Mouse (Mus musculus) gastrocnemius, postnatal 10 days (tissue): ENCODE measurements around the gene Csnk1e. TPM values are rescaled to one million over a fixed set of nuclear protein-coding genes. Genes with fewer than 3 reads are reported as not detected.

Source experiments
- DNase-seq: peaks from one replicate; pipeline ENCODE4 v3.0.0; 2021; ENCODE audit warnings: mixed read lengths
- total RNA-seq, 2 experiments: library from RNA; stranded (reverse); gene quantifications; 2 replicates each; pipeline ENCODE4 v1.2.3; 2021

Gene Csnk1e
- total RNA-seq, 2 experiments from 2014 or later, result 55.5 to 60.8 TPM

DNA sequence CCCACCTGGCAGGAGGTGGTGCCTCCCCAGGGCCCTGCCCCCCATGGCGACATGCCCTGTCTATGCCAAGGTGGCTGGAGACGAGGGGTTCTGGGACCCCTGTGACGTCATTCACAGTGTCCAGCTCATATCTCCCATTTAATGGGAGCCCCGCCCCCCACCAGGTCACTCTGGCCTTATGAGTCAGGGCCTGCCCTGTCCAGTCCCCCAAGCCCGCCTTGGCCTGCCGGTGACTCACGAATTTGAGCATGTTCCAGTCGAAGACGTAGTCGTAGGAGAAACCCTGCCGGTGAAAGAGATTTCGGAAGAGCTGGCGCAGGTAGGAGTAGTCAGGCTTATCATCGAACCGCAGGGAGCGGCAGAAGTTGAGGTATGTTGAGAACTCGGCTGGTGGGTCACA, 30.8 kb downstream of the Csnk1e start:
- DNase-seq, result no peak

DNA sequence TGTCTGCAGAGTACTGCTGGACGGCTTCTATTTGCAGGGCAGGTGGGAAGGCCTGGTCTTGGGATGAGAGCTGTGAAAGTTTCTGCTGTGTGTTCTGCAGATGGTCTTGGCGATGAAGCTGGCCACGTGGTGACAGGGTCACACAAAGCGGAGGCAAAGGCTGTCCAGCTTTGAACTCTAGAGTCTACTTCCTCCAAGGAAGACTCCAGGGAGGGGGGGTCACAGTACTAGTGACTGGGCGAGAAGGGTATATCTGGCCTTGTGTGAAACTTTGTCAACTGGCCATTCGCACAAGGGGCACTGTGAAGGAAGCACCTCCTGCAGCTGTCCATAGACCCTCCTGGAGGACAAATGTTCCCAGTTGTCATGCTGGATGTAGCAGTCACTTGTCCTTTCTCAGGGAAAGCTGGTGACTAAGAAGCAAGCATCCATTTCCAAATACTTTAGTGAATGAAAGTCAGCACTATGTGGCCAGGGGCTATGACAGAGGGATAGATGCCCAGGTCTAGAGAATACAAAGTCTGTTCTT, 32.6 kb downstream of the Csnk1e start:
- no peak for DNase-seq

- no peak for DNase-seq
These were observed 36.7 kb downstream of the Csnk1e start for GRCm38 (mm10) chr15:79418677-79419076.

DNA sequence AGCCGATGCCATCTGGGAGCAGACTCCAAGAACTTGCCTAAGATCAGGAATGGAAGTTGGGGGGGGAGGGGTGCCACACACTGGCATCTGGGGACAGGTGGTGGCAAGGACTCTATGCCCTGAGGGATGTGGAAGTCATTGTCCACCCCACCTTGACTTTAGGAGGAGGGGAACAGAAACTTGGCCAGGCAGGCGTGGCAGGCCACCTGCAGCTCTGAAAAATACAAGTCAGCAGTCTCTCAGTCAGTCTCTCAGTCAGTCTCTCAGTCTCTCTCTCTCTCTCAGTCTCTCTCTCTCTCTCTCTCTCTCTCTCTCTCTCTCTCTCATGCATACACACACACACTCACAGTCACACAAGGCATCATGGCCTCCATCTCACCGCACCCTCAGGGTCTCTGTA, 37.1 kb downstream of the Csnk1e start:
- DNase-seq, result no peak

- DNase-seq, result no peak
These were observed 38.0 kb downstream of the Csnk1e start for GRCm38 (mm10) chr15:79417379-79417778.

- no peak for DNase-seq
These were observed 38.8 kb downstream of the Csnk1e start for GRCm38 (mm10) chr15:79416460-79417085.

DNA sequence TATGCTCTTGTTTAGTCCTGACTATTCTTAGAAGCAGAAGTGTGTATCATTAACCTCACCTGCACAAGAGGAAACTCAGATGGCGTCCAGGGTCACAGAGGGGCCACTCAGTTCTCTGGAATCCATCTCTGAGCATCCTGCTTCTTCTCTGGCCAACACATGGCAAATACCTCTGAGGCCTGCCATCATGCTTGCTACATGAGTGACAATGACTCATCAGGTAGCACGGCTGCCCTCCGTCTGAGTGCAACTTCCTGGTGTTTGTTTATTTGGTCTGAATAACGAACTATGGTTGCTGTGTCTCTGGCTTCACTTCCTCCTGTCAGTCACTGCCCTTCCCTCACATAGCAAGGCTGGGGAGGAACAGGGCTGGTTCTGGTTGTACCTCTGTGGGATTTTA, 40.9 kb downstream of the Csnk1e start:
- no peak for DNase-seq

- DNase-seq, result no peak
These were observed 41.6 kb downstream of the Csnk1e start for GRCm38 (mm10) chr15:79413802-79414201.

DNA sequence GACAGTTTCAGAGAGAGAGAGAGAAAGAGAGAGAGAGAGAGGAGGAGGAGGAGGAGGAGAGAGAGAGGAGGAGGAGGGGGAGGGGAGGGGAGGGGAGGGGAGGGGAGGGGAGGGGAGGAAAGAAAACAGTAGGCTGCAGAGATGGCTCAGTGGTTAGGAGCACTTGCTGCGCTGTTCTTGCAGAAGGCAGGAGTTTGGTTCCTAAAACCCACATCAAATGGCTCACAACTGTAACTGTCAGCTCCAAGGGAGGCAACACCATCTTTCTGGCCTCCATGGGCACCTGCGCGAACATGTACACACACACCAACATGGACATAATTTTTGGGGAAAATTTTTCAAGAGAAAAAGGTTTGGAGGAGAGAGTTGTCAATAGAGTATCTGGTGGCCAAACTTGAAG, 42.2 kb downstream of the Csnk1e start:
- DNase-seq, result no peak

DNA sequence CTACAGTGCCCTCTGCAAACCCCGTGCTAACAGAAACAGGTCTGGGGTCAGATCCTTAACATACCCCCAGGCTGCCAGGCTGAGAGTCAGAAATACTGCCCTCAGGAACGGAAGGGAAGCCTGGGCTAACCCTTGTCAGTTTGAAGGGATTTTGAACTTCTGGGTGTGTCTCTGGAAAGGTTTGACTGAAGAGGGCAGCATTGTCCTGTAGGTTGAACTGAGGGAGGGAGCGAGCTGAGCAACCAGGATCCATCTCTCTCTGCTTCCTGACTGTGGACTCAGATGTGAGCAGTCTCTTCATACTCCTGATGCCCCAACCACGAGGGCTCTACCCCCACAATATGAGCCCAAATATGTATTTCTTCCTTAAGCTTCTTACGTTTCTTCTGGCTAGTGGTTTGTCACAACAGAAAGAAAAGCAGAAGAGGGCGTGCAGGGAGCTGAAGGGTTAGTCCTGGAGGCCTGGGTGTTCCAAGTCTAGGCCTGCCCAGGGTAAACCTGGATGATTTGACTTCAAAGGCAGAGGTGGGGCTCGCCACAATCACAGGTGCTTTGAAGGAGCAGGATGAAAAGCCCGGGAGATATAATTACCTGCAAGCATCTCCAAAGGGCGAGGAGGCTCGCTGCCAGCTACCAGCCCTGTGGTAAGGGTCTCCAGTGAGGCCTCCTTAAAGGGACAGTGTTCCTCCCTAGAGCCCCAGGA, 43.9 kb downstream of the Csnk1e start:
- DNase-seq, result no peak

- no peak for DNase-seq
These were observed 46.2 kb downstream of the Csnk1e start for GRCm38 (mm10) chr15:79409077-79409573.

GRCm38 (mm10) chr15:79406564-79406963, 48.8 kb downstream of the Csnk1e start:
- no peak for DNase-seq

GRCm38 (mm10) chr15:79404277-79404676, 51.1 kb downstream of the Csnk1e start:
- DNase-seq, result no peak

GRCm38 (mm10) chr15:79403763-79404210, 51.6 kb downstream of the Csnk1e start:
- no peak for DNase-seq

- peak; percentile 90 for DNase-seq
These were observed 52.3 kb downstream of the Csnk1e start, which contains the start of gene Tmem184b for GRCm38 (mm10) chr15:79402836-79403762. Gene Tmem184b (minus strand): TSS chr15:79403569.

- DNase-seq, result no peak
These were observed 53.2 kb downstream of the Csnk1e start for GRCm38 (mm10) chr15:79402176-79402575.

GRCm38 (mm10) chr15:79400975-79401365, 54.4 kb downstream of the Csnk1e start:
- DNase-seq, result no peak

GRCm38 (mm10) chr15:79400134-79400974, 55.0 kb downstream of the Csnk1e start:
- no peak for DNase-seq

GRCm38 (mm10) chr15:79399231-79400052, 55.9 kb downstream of the Csnk1e start:
- no peak for DNase-seq

DNA sequence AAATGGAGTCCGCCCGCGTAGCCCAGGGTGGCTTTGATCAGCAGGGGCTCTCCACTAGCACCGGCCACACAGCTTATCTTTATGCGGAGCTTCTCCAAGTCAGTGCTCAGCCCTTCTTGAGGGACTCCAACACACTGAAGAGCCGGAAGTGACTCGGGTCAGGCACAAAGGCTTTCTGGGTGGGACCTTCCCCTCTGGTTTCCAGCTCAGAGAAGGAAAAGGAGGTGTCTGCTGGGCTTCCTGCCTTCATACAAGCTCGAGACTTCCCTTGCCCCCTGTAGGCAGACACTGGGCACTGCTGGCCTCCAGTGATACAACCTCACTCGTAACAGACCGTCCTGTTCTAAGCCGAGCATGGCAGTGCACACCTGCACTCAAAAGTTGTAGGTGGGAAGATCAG, 58.6 kb downstream of the Csnk1e start:
- no peak for DNase-seq
